Mouse (Mus musculus) adipocyte (in vitro differentiated cells): Measurements from ENCODE around the gene Tm9sf1.
A peak's percentile ranks its signal among the peaks of the same experiment; 100 is the strongest.

Experiments
- DNase-seq: peaks from one replicate; pipeline ENCODE4 v3.0.0-alpha.2; 2016; ENCODE audit warnings: low spot score

Gene Tm9sf1

GRCm38 (mm10) chr14:55634874-55635522 is 8.6 kb downstream of the Tm9sf1 start:
- peak; percentile 14 for DNase-seq

GRCm38 (mm10) chr14:55629312-55629711 is 14.3 kb downstream of the Tm9sf1 start:
- DNase-seq: no peak

- no peak for DNase-seq
Measured at GRCm38 (mm10) chr14:55628077-55628827, 15.4 kb downstream of the Tm9sf1 start.

- no peak for DNase-seq
Measured at GRCm38 (mm10) chr14:55618486-55619195, 25.0 kb downstream of the Tm9sf1 start.

GRCm38 (mm10) chr14:55617822-55618221 is 25.8 kb downstream of the Tm9sf1 start, which contains the start of gene Rec8:
TSS of gene Rec8 (plus strand) at chr14:55618037.
- DNase-seq: no peak

GRCm38 (mm10) chr14:55616844-55617243 is 26.8 kb downstream of the Tm9sf1 start:
- no peak for DNase-seq

GRCm38 (mm10) chr14:55615876-55616275 is 27.7 kb downstream of the Tm9sf1 start:
- DNase-seq: peak; percentile 75

GRCm38 (mm10) chr14:55614565-55615178 is 28.9 kb downstream of the Tm9sf1 start:
- no peak for DNase-seq

- DNase-seq: no peak
Measured at GRCm38 (mm10) chr14:55613346-55613745, 30.3 kb downstream of the Tm9sf1 start.

GRCm38 (mm10) chr14:55608339-55608738 is 35.3 kb downstream of the Tm9sf1 start:
- DNase-seq: no peak

GRCm38 (mm10) chr14:55605743-55606459 is 37.7 kb downstream of the Tm9sf1 start:
- no peak for DNase-seq

GRCm38 (mm10) chr14:55604823-55605222 is 38.8 kb downstream of the Tm9sf1 start:
- no peak for DNase-seq

- peak; percentile 83 for DNase-seq
Measured at GRCm38 (mm10) chr14:55603633-55604576, 39.7 kb downstream of the Tm9sf1 start.

GRCm38 (mm10) chr14:55603271-55603632 is 40.4 kb downstream of the Tm9sf1 start, which contains the start of gene Irf9:
TSS of gene Irf9 (plus strand) at chr14:55603571.
- no peak for DNase-seq

GRCm38 (mm10) chr14:55598521-55599390 is 44.9 kb downstream of the Tm9sf1 start:
- no peak for DNase-seq

- no peak for DNase-seq
Measured at GRCm38 (mm10) chr14:55596036-55596690, 47.4 kb downstream of the Tm9sf1 start.

- DNase-seq: no peak
Measured at GRCm38 (mm10) chr14:55592226-55592625, 51.4 kb downstream of the Tm9sf1 start.

- DNase-seq: peak; percentile 93
Measured at GRCm38 (mm10) chr14:55591331-55591891, 52.2 kb downstream of the Tm9sf1 start, which contains the start of gene Rnf31. TSS of gene Rnf31 (plus strand) at chr14:55591708.
